Mouse (Mus musculus): ENCODE measurements around the gene Cdhr4.
"Not testable (repeated sequence)": the region's sequence is repeated elsewhere in the genome, so short reads cannot be mapped to it uniquely, and the experiment has no call there.

Cdhr4 gene

DNA sequence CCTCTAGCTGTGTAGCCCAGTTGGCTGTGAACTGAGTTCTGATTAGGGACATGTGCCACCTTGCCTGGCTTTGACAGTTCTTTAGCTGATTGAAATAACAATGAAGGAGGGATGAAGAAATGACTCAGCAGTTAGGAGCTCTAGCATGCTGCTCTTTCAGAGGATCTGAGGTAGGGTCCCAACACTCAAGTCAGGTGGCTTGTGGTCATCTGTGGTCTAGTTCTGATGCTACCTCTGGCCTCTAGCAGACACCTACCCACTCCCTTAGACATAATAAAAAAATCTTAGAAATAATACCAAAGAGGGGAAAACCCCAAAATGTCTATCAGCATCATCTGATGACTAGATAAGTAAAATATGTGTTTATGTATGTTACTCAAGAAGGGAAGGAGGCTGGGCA is 18.1 kb downstream of the Cdhr4 start:
- DNase-seq (ENCODE audit: low spot score): no peak

- not testable (repeated sequence) for DNase-seq (ENCODE audit: low spot score)
Observed at GRCm38 (mm10) chr9:108013577-108013976, 21.3 kb downstream of the Cdhr4 start.

- no peak for DNase-seq (ENCODE audit: low spot score)
Observed at GRCm38 (mm10) chr9:108017127-108017526, 24.8 kb downstream of the Cdhr4 start.

DNA sequence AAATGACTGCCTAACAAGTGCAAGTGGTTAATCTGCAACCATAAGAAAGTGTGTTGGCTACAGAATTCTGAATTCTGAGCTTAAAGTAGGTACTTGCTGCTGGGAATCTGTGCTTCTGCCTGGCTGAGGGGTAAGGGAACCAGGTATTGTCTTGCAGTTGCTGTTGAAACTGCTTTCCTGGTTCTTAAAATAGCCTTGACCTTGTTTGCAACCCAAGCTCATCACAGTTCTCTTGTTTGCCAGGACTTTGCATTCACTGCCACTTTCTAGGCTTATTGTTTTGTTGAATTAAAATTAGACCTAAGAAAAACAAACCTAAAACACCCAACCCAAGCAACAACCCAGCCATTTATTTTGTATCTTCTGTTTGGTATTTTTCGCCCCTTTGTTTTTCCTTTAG is 28.4 kb downstream of the Cdhr4 start:
- DNase-seq (ENCODE audit: low spot score): no peak

DNA sequence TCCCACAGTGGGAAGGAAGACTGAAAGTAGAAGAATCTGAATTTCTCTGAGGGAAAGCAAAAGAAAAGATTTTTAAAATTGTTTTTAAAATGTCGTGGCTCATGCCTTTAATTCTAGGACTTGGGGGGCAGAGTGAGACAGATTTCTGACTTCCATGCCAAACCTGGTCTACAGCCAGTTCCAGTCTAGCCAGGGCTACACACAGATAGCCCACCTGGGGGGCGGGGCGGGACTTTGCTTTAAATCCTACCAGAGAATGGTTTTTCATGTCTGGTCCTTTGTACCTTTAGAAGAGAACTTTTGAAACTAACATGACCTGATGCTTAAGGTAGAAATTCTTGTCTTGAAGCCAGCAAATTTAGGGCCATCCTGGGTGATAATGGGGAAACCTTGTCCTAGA is 30.9 kb downstream of the Cdhr4 start:
- DNase-seq (ENCODE audit: low spot score): no peak

GRCm38 (mm10) chr9:108026584-108026983 is 34.3 kb downstream of the Cdhr4 start:
- DNase-seq (ENCODE audit: low spot score): no peak

GRCm38 (mm10) chr9:108027867-108028266 is 35.6 kb downstream of the Cdhr4 start:
- no peak for DNase-seq (ENCODE audit: low spot score)

DNA sequence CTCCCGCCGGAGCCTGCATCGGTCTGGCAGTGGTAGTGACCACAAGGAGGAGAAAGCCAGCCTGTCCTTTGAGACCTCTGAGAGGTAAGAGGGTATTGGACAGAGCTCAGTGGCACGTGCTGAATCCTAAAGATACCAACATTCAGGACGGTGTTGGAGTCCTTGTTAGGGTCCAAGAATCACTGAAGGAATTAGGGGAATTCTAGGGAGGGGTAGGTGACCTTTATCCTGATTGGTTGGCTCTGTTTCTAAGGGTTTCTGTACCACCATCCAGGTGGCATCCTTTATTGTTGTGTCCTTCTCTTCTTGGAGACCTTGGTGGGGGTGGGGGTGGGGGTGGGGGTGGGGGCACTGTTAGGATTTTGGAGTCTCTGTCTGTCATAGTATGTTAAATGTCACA is 39.8 kb downstream of the Cdhr4 start:
- DNase-seq (ENCODE audit: low spot score): no peak

DNA sequence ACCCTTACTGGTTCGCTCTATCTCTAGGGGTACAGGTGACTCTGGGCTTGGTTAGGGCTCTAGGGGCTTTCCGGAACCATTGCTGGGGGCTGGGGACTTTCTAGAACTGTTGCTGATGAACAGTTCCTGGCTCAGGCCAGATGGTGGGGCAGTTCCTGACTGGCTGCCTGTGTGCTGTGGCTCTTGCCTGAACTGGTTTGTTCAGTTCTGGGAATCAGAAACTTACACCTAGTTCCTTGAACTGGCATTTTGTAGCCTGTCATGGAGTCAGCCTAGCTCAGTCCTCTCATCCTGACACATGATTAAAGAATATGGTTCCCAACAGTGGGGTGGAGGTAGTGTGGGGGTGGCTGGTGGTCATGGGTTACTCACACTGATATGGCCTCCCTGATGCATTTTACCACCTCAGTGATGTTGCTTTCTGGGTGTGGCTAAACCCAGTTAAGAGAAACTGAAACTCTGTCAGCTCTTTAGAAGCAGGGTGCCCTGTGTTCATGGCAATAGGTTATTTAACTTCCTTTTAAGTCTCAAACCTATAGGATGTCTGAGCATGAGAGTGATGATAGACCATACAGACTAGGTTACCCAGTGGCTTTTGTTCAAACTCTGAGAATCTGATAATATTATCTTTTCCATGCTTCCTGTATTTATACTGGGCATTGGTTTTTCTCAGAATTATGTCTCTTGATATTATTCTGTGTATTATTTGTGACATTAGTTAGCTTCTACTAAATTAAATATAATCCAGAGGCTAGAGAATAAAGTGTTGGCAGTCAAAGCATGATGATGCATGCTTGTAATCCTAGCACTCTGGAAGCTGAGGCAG is 43.2 kb downstream of the Cdhr4 start:
- DNase-seq (ENCODE audit: low spot score): no peak

DNA sequence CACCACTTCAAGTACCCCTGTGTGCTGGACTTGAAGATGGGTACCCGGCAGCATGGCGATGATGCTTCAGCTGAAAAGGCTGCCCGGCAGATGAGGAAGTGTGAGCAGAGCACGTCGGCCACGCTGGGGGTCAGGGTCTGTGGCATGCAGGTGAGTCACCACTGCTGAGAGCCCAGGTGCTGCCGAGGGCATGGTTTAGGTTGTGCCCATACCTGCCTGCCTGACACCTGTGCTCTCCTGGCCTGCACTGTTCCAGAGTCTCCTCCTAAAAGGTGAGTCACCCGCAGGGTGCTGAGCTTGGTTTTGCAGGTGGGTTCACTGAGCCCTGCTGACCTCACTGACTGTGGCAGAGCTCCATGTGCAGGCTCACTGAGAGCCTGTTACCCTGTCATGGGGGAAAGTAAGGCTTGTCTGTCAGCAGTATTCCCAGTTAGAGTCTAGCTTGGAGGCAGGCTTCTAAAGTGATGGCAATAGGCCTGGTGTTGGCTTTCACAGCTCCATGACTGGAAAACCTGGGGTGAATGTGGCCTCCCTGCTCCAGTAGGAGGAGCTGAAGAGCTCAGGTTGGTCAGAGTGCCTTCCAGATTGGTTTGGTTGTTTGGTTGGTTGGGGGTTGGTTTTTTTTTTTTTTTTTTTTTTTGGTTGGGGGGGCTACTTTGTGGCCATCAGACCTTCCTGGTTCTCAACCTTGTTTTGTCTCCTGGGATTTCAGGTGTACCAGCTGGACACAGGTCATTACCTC is 52.6 kb downstream of the Cdhr4 start:
- no peak for DNase-seq (ENCODE audit: low spot score)

DNA sequence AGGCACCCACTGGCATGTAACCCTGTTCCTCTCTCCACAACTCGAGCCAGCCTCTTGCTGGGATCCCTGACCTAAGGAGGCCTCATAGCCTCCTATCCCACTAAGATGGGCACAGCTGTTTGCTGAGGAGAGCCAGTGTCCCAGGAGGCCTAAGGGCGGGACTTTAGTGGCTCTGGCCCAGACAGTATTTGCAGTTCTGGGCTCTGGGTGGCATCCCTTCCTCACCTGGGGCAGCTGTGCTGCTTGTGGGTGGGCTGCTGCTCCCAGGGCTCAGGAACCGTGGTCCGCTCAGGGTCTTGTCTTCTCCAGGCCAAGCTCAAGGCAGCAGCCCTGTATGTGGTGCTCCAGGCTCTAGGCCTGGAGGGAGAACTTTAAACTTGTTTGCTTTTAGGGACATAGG is 54.3 kb downstream of the Cdhr4 start:
- DNase-seq (ENCODE audit: low spot score): no peak

DNA sequence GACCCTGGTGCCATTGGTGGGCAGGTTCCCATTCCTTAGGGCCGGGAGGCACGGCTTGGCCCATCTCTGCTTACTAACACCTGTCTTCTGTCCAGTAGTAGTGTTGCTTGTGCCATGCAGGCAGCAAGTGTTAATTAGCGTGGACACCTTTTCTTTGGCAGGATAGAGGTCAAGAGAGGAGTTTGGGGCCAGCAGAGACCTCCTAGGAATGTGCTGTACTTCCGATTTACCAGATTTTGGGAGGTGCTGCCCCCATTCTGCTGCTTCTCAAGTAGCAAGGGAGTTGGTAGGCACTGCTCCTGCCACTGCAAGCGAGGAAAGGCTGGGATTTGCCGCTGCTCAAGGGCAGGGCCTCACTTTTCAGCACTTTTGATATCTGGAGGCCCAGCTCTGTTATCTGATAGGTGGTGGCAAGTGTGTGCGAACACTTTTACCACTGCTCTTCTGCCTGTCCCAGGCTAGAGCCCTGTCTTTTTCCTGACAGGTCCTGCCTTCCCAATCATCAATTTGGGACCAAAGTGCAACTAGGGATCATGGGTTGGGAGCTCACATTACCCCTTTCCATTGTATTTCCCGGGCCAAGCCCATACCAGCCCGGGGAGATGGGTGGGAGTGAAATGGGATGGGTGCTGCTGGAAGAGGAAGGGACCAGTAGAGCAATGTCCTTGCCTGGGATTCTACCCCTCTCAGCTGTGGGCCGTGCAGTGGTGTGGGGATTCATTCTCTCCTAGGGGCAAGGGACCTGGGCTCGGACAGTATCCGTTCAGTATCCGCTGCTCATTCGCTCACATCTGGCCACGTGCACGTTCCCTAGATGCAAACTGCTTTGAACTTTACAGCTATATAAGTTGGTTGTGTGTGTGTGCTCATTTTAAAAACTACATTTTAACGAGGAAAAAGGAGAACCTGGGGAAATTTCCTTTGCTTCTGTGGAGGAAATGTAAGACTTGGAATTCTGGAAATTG is 55.6 kb downstream of the Cdhr4 start:
- DNase-seq (ENCODE audit: low spot score): no peak

GRCm38 (mm10) chr9:108048566-108048955 is 56.3 kb downstream of the Cdhr4 start:
- DNase-seq (ENCODE audit: low spot score): no peak

DNA sequence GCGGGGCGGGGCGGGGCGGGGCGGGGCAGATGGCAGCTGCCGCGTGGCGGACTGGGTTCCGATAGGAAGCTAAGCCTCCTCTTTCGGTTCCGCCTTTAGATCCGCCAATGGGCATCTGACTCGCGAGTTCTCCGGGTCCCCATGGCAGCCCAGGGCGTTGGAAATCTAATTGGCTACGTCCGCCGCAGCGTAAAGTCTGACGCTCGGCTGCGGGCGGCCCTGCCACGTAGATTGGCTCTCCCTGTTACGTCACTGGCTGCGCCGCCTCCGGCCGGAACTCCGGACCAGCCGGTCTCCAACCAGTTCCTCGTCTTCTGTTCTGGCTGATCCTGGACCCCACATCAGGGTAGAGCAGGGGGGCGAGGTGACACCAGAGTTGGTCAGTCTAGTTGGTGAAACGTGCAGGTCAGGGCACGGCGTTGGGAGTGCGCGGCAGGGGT is 56.7 kb downstream of the Cdhr4 start, which contains the start of gene Gmppb:
Gmppb (plus strand) TSS at position 227 of the 440 bp plus-strand sequence.
- DNase-seq (ENCODE audit: low spot score): peak; percentile 98

All from yolk sac, embryonic 10.5 days (tissue).